Mouse (Mus musculus) bone marrow macrophage, adult 2 months (primary cell): Measurements from ENCODE around the gene Plekhn1. TPM values are rescaled to one million over a fixed set of nuclear protein-coding genes. Genes with fewer than 3 reads are reported as not detected.

ENCODE experiments used
- H3K27ac ChIP-seq: 2 replicates; pipeline ENCODE4 v1.5.1; 2012; ENCODE audit warnings: low read depth, low read length; ENCODE audit not compliant: insufficient read depth
- H3K4me1 ChIP-seq: 2 replicates; pipeline ENCODE4 v1.6.1; 2012; ENCODE audit warnings: low read length; ENCODE audit not compliant: control insufficient read depth, insufficient read depth
- H3K4me3 ChIP-seq: 2 replicates; pipeline ENCODE4 v1.5.1; 2012; ENCODE audit warnings: mild to moderate bottlenecking, low read length, moderate library complexity; ENCODE audit not compliant: insufficient read depth
- CTCF ChIP-seq: IDR thresholded peaks from 2 replicates; pipeline ENCODE4 v1.5.1; 2012; ENCODE audit warnings: low read depth, mild to moderate bottlenecking, low read length, moderate library complexity
- POLR2A ChIP-seq: IDR thresholded peaks from 2 replicates; pipeline ENCODE4 v1.6.1; 2012; ENCODE audit warnings: mild to moderate bottlenecking, low read depth, low read length, borderline replicate concordance
- polyA plus RNA-seq: library from polyadenylated mRNA; stranded (reverse); fragments of >200 nt; gene quantifications from 2 replicates; pipeline ENCODE4 v1.2.4, GENCODE M21; 2012; ENCODE audit not compliant: missing spikeins, insufficient read depth, insufficient read length

Gene Plekhn1
- polyA plus RNA-seq, 1 experiment: 41.6 TPM

GRCm38 (mm10) chr4:156216196-156216595, 18.5 kb downstream of the Plekhn1 start:
- H3K4me1 ChIP-seq: peaks cover 3% of the 10 kb centered on the region; the same call in 1 of the 2 replicates
- H3K4me3 ChIP-seq: no peak overlapping the region
- TF ChIP-seq POLR2A (no peak), CTCF (no peak)
- no peak overlapping the region for H3K27ac ChIP-seq

DNA sequence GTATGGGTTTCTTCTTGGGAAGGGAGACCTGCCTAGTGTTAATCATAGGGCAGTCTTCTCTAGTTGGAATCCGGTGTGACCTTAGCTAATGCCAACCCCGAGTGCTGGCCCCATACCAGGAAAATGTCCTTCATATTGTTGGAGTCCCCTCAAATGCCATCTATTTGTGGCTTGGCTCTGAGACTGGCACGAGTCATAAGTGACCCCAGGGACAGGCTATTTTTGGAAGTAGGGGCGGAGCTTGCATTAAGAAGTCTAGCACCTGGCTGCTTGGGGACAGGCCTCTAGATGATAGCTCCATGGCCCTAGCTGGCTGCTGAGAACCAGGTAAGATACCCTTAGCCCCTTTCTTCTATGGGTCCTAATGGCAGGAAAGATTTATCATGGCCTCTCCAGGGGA, 19.0 kb downstream of the Plekhn1 start, which contains the start of gene Perm1:
Perm1 (plus strand) TSS at position 220 of the 400 bp plus-strand sequence.
- H3K4me1 ChIP-seq: peaks cover 3% of the 10 kb centered on the region; the same call in 1 of the 2 replicates
- H3K27ac ChIP-seq: no peak within 1 kb of the TSS
- no peak within 1 kb of the TSS for H3K4me3 ChIP-seq
- TF ChIP-seq CTCF (no peak), POLR2A (no peak)

- H3K27ac ChIP-seq: no peak overlapping the region
- peaks cover 11% of the 10 kb centered on the region for H3K4me1 ChIP-seq
- TF ChIP-seq CTCF (no peak), POLR2A (no peak)
- H3K4me3 ChIP-seq: no peak overlapping the region
Measured at GRCm38 (mm10) chr4:156213134-156213533, 21.5 kb downstream of the Plekhn1 start.

- H3K27ac ChIP-seq: no peak overlapping the region
- no peak for TF ChIP-seq POLR2A
- TF ChIP-seq CTCF: no peak
- H3K4me3 ChIP-seq: no peak overlapping the region
- H3K4me1 ChIP-seq: peaks cover 8% of the 10 kb centered on the region
Measured at GRCm38 (mm10) chr4:156209963-156210635, 24.6 kb downstream of the Plekhn1 start.

- Histone ChIP-seq H3K27ac (no peak overlapping the region), H3K4me1 (peaks cover 8% of the 10 kb centered on the region), H3K4me3 (no peak overlapping the region)
- no peak for TF ChIP-seq POLR2A
Measured at GRCm38 (mm10) chr4:156208872-156209271, 25.8 kb downstream of the Plekhn1 start.

GRCm38 (mm10) chr4:156203413-156204131, 31.1 kb downstream of the Plekhn1 start:
- TF ChIP-seq POLR2A: no peak

DNA sequence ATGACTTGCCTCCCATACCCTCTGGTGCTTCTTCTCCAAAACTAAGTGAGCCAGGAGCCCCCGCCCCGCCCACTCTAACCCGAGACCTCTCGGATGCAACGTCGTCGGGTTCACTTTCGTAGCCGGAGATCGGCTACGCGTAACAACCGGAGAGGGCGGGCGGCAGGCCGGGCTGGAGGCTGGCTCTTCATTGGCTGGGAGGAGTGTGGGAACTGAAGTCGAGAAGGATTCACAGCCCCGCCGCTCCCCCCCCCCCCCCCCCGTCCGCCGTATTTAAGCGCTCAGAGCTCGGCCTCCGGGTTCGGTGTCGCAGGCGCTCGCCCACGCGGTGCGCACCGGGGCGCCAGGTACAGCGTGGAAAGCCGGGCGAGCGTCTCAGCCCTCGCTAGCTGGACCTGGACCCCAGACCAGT, 31.6 kb downstream of the Plekhn1 start, which contains the start of gene AW011738:
AW011738 (plus strand) TSS at position 304 of the 412 bp plus-strand sequence.
- peak within 1 kb of the TSS; percentile 68 for H3K4me3 ChIP-seq
- H3K27ac ChIP-seq: no peak within 1 kb of the TSS
- no peak for TF ChIP-seq POLR2A
- TF ChIP-seq CTCF: no peak
- peaks cover 8% of the 10 kb centered on the region for H3K4me1 ChIP-seq

More at GRCm38 (mm10) chr4:156203413-156204131, 31.1 kb downstream of the Plekhn1 start:
- peaks cover 6% of the 10 kb centered on the region for H3K4me1 ChIP-seq
- H3K27ac ChIP-seq: no peak overlapping the region
- peak overlapping the region; percentile 68 for H3K4me3 ChIP-seq

- Histone ChIP-seq H3K27ac (no peak overlapping the region), H3K4me1 (peaks cover 8% of the 10 kb centered on the region)
Measured at GRCm38 (mm10) chr4:156202462-156202893, 32.2 kb downstream of the Plekhn1 start.

GRCm38 (mm10) chr4:156200623-156201475, 33.8 kb downstream of the Plekhn1 start, which contains the start of gene Isg15:
Gene Isg15 (minus strand): TSS chr4:156200818.
- Histone ChIP-seq H3K4me3 (peak within 1 kb of the TSS; percentile 50), H3K27ac (peak within 1 kb of the TSS; percentile 33; the same call in 1 of the 2 replicates), H3K4me1 (peaks cover 12% of the 10 kb centered on the region)
- no peak for TF ChIP-seq POLR2A
- TF ChIP-seq CTCF: no peak

More at GRCm38 (mm10) chr4:156202462-156202893, 32.2 kb downstream of the Plekhn1 start:
- peak overlapping the region; percentile 34 for H3K4me3 ChIP-seq
- TF ChIP-seq POLR2A: no peak
- no peak for TF ChIP-seq CTCF

DNA sequence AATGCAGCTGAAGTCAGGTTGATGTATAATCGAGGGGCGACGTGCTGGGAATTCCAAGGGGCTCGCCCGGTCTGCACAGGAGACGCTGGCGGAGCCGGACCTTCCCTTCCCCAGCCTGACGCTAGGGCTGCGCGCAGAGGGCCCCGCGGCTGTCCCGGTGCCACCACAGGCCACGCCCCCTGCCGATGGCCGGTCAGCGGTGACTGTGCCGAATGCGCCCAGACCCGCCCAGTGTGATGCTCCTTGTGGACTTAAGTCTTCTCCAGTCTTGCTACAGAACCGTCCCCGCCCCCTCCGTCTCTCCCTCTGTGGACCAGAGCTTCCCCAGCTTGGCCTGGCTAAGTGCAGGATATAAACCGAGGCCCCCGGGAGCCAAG, 36.8 kb downstream of the Plekhn1 start:
- TF ChIP-seq POLR2A: no peak
- TF ChIP-seq CTCF: no peak
- Histone ChIP-seq H3K4me1 (peaks cover 12% of the 10 kb centered on the region), H3K27ac (no peak overlapping the region), H3K4me3 (peak overlapping the region; percentile 58)
